Mouse (Mus musculus): ENCODE results near the gene Ankrd60.

DNA sequence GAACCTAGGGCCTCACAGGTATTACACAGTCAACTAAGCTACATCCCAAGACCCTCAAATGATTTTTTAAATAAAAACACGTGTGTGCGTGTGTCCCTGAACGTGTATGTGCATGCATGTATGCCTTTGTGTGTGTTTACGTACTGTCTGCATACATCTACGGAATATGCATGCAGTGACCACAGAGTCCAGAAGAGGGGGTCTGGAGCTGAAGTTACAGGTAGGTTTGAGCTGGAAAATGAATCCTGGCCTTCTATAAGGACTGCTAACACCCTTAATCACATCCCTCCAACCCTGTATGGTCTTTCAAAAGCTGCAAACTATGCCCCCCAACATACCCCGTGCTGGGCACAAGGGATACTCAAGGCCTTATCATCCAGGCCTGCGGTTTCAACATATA lies 14.8 kb downstream of the Ankrd60 start:
- no peak for TF ChIP-seq POLR2A (IDR thresholded peaks at IDR 0.05; ENCODE audit: insufficient read length, low read depth)
- TF ChIP-seq USF1 (IDR thresholded peaks at IDR 0.05; ENCODE audit: low read depth) = no peak
- TF ChIP-seq POLR2AphosphoS2 (IDR thresholded peaks at IDR 0.05; ENCODE audit: insufficient read length, low read depth) = no peak
